Mouse (Mus musculus) hindbrain, embryonic 13.5 days (tissue): Measurements from ENCODE around the gene Pyy. TPM values are rescaled to one million over a fixed set of nuclear protein-coding genes. Genes with fewer than 3 reads are reported as not detected.

Experiments
- ATAC-seq: fragments of 200-750 bp; cut with Nextera tagmentation; 2 replicates; pipeline ENCODE4 v1.8.0; 2017; ENCODE audit warnings: moderate TSS enrichment; ENCODE audit not compliant: low FRiP score
- H3K27ac ChIP-seq: fragments of 300-500 bp; sonication (generic); 2 replicates; pipeline ENCODE4 v1.5.1; 2015; ENCODE audit warnings: inconsistent platforms, mild to moderate bottlenecking, moderate library complexity
- H3K27me3 ChIP-seq: fragments of 300-500 bp; sonication (generic); 2 replicates; pipeline ENCODE4 v1.6.1; 2015; ENCODE audit warnings: mild to moderate bottlenecking, inconsistent platforms
- H3K36me3 ChIP-seq: fragments of 300-500 bp; sonication (generic); 2 replicates; pipeline ENCODE4 v1.6.1; 2015; ENCODE audit warnings: mild to moderate bottlenecking, inconsistent platforms
- H3K4me1 ChIP-seq: fragments of 300-500 bp; sonication (generic); replicated peaks from 2 replicates; pipeline ENCODE4 v1.6.1; 2015; ENCODE audit warnings: inconsistent platforms
- H3K4me2 ChIP-seq: fragments of 300-500 bp; sonication (generic); 2 replicates; pipeline ENCODE4 v1.6.1; 2015; ENCODE audit warnings: inconsistent platforms, mild to moderate bottlenecking, moderate library complexity
- H3K4me3 ChIP-seq: fragments of 300-500 bp; sonication (generic); 2 replicates; pipeline ENCODE4 v1.5.1; 2015; ENCODE audit warnings: mild to moderate bottlenecking, inconsistent platforms
- H3K9ac ChIP-seq: fragments of 300-500 bp; sonication (generic); 2 replicates; pipeline ENCODE4 v1.6.1; 2015; ENCODE audit warnings: mild to moderate bottlenecking, inconsistent platforms
- H3K9me3 ChIP-seq: fragments of 300-500 bp; sonication (generic); 2 replicates; pipeline ENCODE4 v1.6.1; 2016; ENCODE audit warnings: inconsistent platforms
- WGBS: fragments of 180-500 bp; shearing (Covaris S2); methylation state at CpG from one replicate; pipeline ENCODE4 v1.1.7; 2015; 5-methylcytosine and 5-hydroxymethylcytosine counted together
- polyA plus RNA-seq: library from polyadenylated mRNA; unstranded; fragments of >200 nt; fragmentation: Nextera tagmentation; extraction: Ambion mirVana; gene quantifications from 2 replicates; pipeline ENCODE4 v1.2.1, GENCODE M21; 2015

The Pyy gene
- polyA plus RNA-seq, 1 experiment from 2014 or later, result 3.3 TPM

DNA sequence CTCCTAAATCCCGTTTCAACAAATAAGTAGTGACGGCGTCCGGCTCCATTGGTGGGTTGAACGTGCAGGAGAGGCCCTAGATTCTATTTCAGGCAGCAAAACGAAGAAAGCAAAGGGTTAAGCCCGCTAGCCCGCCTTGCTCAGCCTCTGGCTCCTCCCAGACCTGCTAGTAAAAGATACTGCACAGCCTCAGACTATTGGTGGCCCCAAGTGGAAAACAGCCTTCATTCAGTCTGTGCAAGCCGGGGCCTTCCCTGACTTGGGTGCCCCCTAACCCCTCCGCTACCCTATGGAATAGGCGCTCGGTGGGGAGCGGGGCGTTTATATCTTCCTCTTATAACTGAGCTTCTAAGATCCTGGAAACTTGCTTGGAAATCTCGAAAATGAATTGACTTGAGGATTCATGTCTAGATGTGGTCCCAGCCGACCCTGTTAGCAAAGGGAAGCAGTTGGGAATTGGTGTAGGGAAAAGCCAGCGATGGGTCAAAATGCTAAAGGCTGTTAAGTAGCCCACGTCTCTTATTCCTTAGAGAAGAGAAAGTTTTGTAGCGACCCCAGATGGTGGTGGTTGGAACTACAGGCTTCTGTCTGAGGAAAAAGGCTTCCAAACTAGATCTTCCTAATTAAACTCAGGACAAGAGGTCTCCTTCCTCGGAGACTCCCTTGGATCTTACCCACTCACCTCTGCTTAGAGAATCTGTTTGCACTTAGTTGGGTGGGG lies 18.4 kb downstream of the Pyy start:
- Histone ChIP-seq H3K4me1 (peaks cover 27% of the 10 kb centered on the region), H3K27ac (peak overlapping the region; percentile 98), H3K9ac (peak overlapping the region; percentile 82), H3K9me3 (no peaks in the 10 kb centered on the region), H3K4me2 (peak overlapping the region; percentile 81), H3K4me3 (peak overlapping the region; percentile 72), H3K36me3 (peaks cover 8% of the 10 kb centered on the region), H3K27me3 (0 out of 2 replicates have a peak, but pooled peaks cover 3% of the 10 kb centered on the region)
- under 1% methylated on average over 20 of the region's 20 CpGs for WGBS
- ATAC-seq, result peak; percentile 29; the same call in 1 of the 2 replicates

DNA sequence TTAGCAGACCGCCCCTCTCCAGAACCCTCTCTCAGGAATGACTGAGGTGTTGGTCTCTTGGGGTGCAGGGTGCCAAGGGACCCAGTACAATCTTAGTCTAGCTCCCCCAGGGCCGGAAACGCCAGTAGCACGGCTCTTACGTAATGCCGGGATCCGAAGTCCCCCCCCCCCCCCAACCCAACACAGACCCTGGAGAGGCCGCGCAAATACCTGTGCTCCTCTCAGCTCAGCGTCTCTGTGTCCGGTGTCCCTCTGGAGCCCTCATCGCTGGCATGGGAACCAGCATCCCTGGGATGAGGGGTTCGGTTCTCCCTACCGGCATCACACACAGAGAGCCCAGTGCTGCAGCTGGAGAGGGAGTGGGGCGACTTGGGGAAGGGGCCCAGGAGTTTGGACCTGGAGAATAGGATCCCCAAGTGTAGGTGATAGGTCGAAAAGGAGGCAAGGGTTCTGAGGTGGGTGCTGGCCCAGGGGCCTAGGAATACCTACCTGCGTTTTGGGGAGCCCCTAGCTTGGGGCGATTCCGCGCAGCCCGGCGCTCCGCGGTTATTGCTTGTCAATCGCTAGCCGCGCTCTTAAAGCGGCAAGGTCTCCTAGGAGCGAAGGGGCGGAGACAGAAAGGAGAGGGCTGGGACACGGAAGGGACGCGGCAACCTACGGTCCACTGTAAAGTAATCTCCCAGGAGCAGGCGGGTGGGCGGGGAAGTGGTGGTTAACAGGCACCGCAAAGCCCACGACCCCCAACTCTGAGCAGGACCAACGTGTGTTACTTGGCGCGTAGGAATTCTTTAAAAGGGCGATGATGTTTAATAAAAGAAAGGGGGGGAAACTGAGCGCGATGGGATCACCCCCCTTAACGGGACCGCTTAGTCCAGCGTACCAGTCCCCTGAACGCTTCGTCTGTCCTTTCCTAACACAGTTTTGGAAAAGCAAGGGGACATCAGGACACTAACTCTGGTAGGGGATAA lies 19.4 kb downstream of the Pyy start, which contains the start of gene Mpp2:
Gene Mpp2 (minus strand): TSS at position 585 of the 968 bp plus-strand sequence.
- peak; percentile 55 for ATAC-seq
- peaks cover 29% of the 10 kb centered on the region for H3K4me1 ChIP-seq
- H3K4me2 ChIP-seq, result peak within 1 kb of the TSS; percentile 81
- H3K27me3 ChIP-seq, result 0 out of 2 replicates have a peak, but pooled peaks cover 3% of the 10 kb centered on the region
- peaks cover 12% of the 10 kb centered on the region for H3K36me3 ChIP-seq
- peak within 1 kb of the TSS; percentile 72 for H3K4me3 ChIP-seq
- H3K9me3 ChIP-seq, result no peaks in the 10 kb centered on the region
- H3K27ac ChIP-seq, result peak within 1 kb of the TSS; percentile 98
- WGBS, result under 1% methylated on average over 48 of the region's 49 CpGs
- peak within 1 kb of the TSS; percentile 82 for H3K9ac ChIP-seq

DNA sequence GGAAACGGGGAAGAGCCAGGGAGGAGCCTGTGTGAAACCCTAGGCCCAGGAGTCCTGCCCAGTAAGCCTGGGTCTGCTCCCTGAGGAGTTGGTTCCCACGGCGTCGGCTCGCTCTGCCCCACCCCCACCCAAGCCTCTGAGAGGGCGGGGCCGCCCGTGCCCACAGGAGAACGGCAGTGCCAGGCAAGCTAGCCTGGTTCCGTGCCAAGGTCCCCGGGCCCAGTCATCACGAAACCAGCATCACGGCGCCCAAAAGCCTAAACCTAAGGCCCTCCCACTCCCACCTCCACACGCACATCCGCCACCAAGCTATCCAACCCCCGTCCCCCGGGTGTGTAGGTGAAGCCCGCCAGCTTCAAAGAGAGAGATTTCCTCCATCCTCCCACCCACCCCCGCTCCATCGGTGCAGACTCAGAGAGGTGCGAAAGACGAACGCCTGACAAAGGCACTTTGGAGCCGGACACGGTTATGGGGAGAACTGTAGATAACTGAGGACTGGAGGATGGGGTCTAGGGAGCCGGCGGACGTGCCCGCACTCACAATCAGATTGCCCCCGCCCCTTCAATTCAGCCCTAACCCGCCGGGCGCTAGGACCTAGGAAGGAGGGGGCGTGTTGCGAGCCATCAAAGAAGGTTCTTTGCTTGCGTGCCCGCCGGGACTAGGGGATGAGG lies 20.4 kb downstream of the Pyy start:
- H3K9ac ChIP-seq, result peak overlapping the region; percentile 82
- H3K4me1 ChIP-seq, result peaks cover 39% of the 10 kb centered on the region
- ATAC-seq, result peak; percentile 80
- H3K4me3 ChIP-seq, result peak overlapping the region; percentile 72
- 0 out of 2 replicates have a peak, but pooled peaks cover 3% of the 10 kb centered on the region for H3K27me3 ChIP-seq
- WGBS, result 0% methylated on average over 39 of the region's 39 CpGs
- peak overlapping the region; percentile 81 for H3K4me2 ChIP-seq
- peaks cover 12% of the 10 kb centered on the region for H3K36me3 ChIP-seq
- H3K9me3 ChIP-seq, result no peaks in the 10 kb centered on the region
- H3K27ac ChIP-seq, result peak overlapping the region; percentile 98

DNA sequence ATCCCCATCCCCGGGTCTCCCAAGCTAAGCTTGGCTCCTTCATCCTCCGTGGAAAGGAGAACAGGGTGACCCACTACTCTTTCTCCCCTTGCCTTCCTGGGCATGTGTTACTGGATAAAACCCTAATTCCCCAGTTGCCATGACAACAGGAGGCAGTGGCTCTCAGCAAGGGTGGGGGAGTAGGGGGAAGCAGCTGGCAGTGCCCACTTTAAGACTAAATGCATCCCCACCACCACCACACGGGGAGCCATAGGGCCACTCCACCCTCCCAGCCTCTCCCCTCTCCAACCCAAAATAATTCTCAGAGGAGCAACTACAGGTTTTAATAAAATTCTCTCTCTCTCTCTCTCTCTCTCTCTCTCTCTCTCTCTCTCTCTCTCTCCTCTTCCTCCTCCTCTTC lies 21.3 kb downstream of the Pyy start:
- Histone ChIP-seq H3K4me3 (peak overlapping the region; percentile 72), H3K4me2 (peak overlapping the region; percentile 81), H3K27me3 (no peaks in the 10 kb centered on the region), H3K4me1 (peaks cover 48% of the 10 kb centered on the region), H3K36me3 (peaks cover 12% of the 10 kb centered on the region), H3K9me3 (no peaks in the 10 kb centered on the region), H3K27ac (peak overlapping the region; percentile 98), H3K9ac (peak overlapping the region; percentile 82; the same call in 1 of the 2 replicates)
- ATAC-seq, result no peak
- 23% methylated on average over 3 of the region's 3 CpGs for WGBS

DNA sequence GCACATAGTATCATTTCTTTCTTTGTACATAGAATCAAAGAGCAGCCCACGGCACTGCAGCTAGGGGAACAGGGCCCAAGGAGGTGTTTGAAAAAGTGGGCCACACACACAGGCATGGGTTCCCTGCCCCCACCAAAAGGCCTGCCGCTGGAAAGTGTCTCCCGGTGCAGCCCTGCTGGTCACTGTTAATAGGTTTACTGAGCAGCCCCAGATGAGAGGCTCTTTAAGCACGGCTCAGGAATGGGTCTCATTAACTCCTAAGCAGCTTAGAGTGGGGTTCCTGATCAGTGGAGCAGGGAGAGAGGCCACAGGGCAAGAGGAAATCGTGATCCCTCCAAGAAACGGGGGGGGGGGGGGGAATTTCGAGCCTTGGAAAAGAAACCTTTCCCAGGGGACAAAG lies 23.5 kb downstream of the Pyy start:
- ATAC-seq, result no peak
- peaks cover 43% of the 10 kb centered on the region for H3K4me1 ChIP-seq

DNA sequence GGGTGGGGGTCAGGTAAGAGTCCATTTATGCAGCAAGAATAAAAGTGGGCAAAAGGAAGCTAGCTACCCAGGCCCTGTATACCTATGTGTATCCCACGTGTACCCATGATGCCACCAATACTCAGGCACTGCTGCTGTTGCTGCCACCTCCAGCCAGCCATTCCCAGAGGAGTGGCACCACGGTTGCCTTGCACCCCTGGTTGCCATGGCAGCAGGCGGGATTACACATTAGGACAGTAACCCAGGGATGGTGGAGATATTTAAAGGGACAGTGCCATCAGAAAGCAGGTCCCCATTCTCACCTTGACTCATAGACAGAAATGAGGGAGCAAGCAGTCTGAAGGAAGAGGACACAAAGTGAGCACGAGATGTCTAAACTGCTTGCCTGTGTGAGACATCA lies 24.4 kb downstream of the Pyy start:
- H3K9me3 ChIP-seq, result no peaks in the 10 kb centered on the region
- H3K9ac ChIP-seq, result no peak overlapping the region
- no peaks in the 10 kb centered on the region for H3K27me3 ChIP-seq
- H3K36me3 ChIP-seq, result peaks cover 36% of the 10 kb centered on the region
- no peak for ATAC-seq
- peak overlapping the region; percentile 24 for H3K27ac ChIP-seq
- peaks cover 38% of the 10 kb centered on the region for H3K4me1 ChIP-seq
- H3K4me2 ChIP-seq, result peak overlapping the region; percentile 80
- WGBS, result 42% methylated on average over 4 of the region's 4 CpGs
- no peak overlapping the region for H3K4me3 ChIP-seq

More for the DNA sequence above, 23.5 kb downstream of the Pyy start:
- no peak overlapping the region for H3K4me2 ChIP-seq
- no peak overlapping the region for H3K4me3 ChIP-seq
- no peaks in the 10 kb centered on the region for H3K27me3 ChIP-seq
- no peak overlapping the region for H3K27ac ChIP-seq
- H3K36me3 ChIP-seq, result peaks cover 27% of the 10 kb centered on the region
- H3K9me3 ChIP-seq, result no peaks in the 10 kb centered on the region
- no peak overlapping the region for H3K9ac ChIP-seq
- WGBS, result 50% methylated on average over 7 of the region's 7 CpGs

DNA sequence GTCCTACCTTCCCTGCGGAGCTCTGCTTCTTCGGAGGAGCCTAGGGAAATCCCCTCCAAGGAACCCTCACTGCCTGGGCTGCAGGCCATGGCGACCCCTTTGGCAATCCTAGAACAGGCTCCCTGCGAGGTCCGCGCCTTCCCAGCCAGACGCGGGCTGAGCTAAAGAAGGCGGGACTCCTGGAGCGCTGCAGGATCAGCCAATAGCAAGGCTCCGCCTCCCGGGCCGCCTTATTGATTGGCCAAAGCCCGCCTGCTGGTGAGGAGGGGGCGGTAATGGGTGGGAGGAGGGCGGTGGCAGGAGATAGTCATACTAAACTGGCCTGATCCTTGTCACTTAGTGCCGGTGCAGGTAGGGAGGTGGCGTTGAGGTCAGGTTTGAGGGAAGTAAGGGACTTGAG lies 25.3 kb downstream of the Pyy start:
- Histone ChIP-seq H3K27ac (peak overlapping the region; percentile 24), H3K36me3 (peaks cover 45% of the 10 kb centered on the region), H3K9ac (peak overlapping the region; percentile 75), H3K27me3 (no peaks in the 10 kb centered on the region), H3K4me1 (peaks cover 38% of the 10 kb centered on the region), H3K9me3 (no peaks in the 10 kb centered on the region), H3K4me3 (peak overlapping the region; percentile 43), H3K4me2 (peak overlapping the region; percentile 80)
- under 1% methylated on average over 18 of the region's 18 CpGs for WGBS
- peak; percentile 76 for ATAC-seq

DNA sequence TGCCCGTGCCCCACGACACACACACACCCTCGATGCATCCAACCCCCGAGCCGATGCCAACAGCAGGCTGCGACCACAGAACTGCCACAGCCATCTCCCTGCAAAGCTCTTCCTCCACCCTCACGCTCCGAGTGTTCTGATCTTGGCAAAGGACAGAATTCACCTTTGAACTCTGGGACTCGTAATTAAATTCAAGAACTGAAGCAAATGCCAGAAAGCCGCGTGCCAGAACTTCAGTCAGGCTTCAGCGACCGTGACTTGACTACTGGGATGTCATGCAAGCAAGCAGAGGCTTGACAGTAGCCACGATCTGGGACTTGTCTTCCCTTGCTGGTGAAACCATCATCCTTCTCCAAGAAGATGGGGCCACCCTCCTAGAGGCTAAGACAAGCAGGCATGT lies 33.9 kb downstream of the Pyy start:
- no peak overlapping the region for H3K4me2 ChIP-seq
- WGBS, result 75% methylated on average over 14 of the region's 14 CpGs
- no peaks in the 10 kb centered on the region for H3K9me3 ChIP-seq
- peaks cover 45% of the 10 kb centered on the region for H3K36me3 ChIP-seq
- ATAC-seq, result no peak
- no peaks in the 10 kb centered on the region for H3K27me3 ChIP-seq
- H3K4me3 ChIP-seq, result no peak overlapping the region
- H3K9ac ChIP-seq, result no peak overlapping the region
- H3K4me1 ChIP-seq, result peaks cover 13% of the 10 kb centered on the region
- H3K27ac ChIP-seq, result no peak overlapping the region

DNA sequence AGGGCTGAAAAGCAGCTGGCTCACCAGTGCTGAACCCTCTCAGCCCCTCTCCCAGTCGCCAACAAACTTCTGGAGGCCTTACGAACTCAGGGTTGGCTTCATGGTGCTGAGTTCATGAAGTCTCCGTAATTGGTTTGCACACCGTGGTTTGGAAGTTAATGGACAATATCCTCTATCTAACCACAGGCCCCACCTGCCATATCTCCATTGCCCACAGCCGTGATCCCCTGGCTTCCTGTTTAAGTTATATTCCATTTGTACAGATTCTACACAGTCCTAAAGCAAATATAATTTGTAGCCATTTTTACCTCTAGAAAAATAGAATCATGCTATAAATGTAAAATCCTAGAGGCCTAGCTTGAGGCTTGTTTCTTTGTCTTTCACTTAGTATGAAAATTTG lies 34.9 kb downstream of the Pyy start:
- no peak for ATAC-seq
- Histone ChIP-seq H3K4me2 (no peak overlapping the region), H3K9ac (no peak overlapping the region), H3K27ac (no peak overlapping the region), H3K4me1 (peaks cover 13% of the 10 kb centered on the region), H3K4me3 (no peak overlapping the region), H3K36me3 (peaks cover 36% of the 10 kb centered on the region), H3K27me3 (no peaks in the 10 kb centered on the region), H3K9me3 (no peaks in the 10 kb centered on the region)
- WGBS, result 84% methylated on average over 5 of the region's 5 CpGs

DNA sequence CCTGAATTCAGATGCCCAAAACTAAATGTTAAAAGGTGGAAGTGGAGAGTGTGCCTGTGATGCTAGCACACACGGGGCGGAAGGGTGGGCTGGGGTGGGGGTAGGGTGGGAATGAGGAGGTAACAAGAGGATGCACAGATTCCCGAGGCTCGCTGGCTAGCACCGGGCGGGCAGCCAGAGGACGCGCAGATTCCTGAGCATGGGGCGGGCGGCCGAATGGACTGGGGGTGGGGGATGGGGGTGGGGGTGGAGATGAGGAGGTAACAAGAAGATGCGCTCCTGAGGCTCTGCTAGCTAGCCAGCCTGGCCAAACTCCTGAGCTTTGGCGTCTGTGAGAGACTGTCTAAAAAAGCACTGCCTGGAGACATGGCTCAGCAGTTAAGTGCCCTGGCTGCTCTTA lies 37.2 kb downstream of the Pyy start:
- ATAC-seq, result no peak
- no peaks in the 10 kb centered on the region for H3K9me3 ChIP-seq
- peaks cover 16% of the 10 kb centered on the region for H3K4me1 ChIP-seq
- no peak overlapping the region for H3K4me3 ChIP-seq
- H3K4me2 ChIP-seq, result peak overlapping the region; percentile 25
- no peak overlapping the region for H3K9ac ChIP-seq
- H3K27me3 ChIP-seq, result no peaks in the 10 kb centered on the region
- peaks cover 15% of the 10 kb centered on the region for H3K36me3 ChIP-seq
- WGBS, result 3% methylated on average over 13 of the region's 13 CpGs
- peak overlapping the region; percentile 10; the same call in 1 of the 2 replicates for H3K27ac ChIP-seq

DNA sequence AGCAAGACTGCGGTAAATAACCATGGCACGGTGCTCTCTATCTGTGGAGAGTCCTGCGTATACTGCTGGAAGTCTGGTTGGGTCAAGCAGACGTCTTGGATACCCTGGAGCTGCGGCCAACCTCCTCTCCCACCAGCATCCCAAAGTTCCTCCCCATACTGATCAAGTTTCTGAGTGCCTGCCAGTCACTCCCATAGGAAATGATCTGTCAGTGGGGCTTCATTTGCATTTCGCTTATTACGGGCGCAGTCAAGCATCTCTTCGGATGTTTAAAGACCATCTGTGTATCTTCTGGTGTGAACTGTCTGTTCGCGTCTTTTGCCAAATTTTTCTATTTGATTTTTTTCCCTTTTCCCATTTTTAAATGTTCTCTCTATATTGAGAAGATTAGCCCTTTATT lies 38.0 kb downstream of the Pyy start:
- Histone ChIP-seq H3K9me3 (no peaks in the 10 kb centered on the region), H3K4me2 (no peak overlapping the region), H3K27me3 (no peaks in the 10 kb centered on the region), H3K9ac (no peak overlapping the region), H3K27ac (no peak overlapping the region), H3K4me1 (peaks cover 16% of the 10 kb centered on the region), H3K36me3 (peaks cover 9% of the 10 kb centered on the region), H3K4me3 (no peak overlapping the region)
- no peak for ATAC-seq
- 53% methylated on average over 11 of the region's 11 CpGs for WGBS

DNA sequence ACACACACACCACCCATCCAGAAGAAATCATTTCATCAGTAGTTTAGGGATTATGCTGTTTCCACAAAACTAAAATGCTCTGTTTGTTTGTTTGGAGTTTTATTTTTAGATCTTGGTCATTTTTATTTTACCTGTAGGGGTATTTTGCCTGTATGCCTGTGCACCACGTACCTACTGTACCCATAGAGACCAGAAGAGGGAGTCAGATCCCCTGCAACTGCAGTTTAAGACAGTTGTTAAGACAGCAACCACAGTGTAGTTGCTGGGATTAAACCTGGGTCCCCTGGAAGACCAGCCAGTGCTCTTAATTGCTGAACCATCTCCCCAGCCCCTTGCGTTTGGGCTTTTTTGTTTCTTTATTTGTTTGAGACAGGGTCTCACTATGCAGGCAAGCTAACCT lies 38.7 kb downstream of the Pyy start:
- ATAC-seq, result no peak
- H3K4me2 ChIP-seq, result no peak overlapping the region
- H3K27me3 ChIP-seq, result no peaks in the 10 kb centered on the region
- H3K27ac ChIP-seq, result no peak overlapping the region
- H3K9ac ChIP-seq, result no peak overlapping the region
- WGBS, result 38% methylated on average over 2 of the region's 2 CpGs
- H3K9me3 ChIP-seq, result no peaks in the 10 kb centered on the region
- H3K4me1 ChIP-seq, result peaks cover 16% of the 10 kb centered on the region
- H3K36me3 ChIP-seq, result peaks cover 8% of the 10 kb centered on the region
- H3K4me3 ChIP-seq, result no peak overlapping the region
